Mouse (Mus musculus) liver, embryonic 13.5 days (tissue): ENCODE data around the gene Zfp706. TPM values are rescaled to one million over a fixed set of nuclear protein-coding genes. Genes with fewer than 3 reads are reported as not detected.

ENCODE experiments used
- ATAC-seq: fragments of 200-750 bp; cut with Nextera tagmentation; 2 replicates; pipeline ENCODE4 v1.8.0; 2017; ENCODE audit warnings: low read depth, mild to moderate bottlenecking, moderate number of reproducible peaks, moderate library complexity
- DNase-seq: peaks from one replicate; pipeline ENCODE4 v3.0.0; 2022
- H3K27ac ChIP-seq: fragments of 300-500 bp; sonication (generic); 2 replicates; pipeline ENCODE4 v1.5.1; 2015; ENCODE audit warnings: moderate library complexity, mild to moderate bottlenecking, inconsistent platforms
- H3K27me3 ChIP-seq: fragments of 300-500 bp; sonication (generic); 2 replicates; pipeline ENCODE4 v1.6.1; 2015; ENCODE audit warnings: mild to moderate bottlenecking, inconsistent platforms
- H3K36me3 ChIP-seq: fragments of 300-500 bp; sonication (generic); 2 replicates; pipeline ENCODE4 v1.6.1; 2015; ENCODE audit warnings: mild to moderate bottlenecking, inconsistent platforms
- H3K4me1 ChIP-seq: fragments of 300-500 bp; sonication (generic); replicated peaks from 2 replicates; pipeline ENCODE4 v1.6.1; 2015; ENCODE audit warnings: inconsistent platforms
- H3K4me2 ChIP-seq: fragments of 300-500 bp; sonication (generic); 2 replicates; pipeline ENCODE4 v1.6.1; 2015; ENCODE audit warnings: inconsistent platforms, mild to moderate bottlenecking, moderate library complexity
- H3K4me3 ChIP-seq: fragments of 300-500 bp; sonication (generic); replicated peaks from 2 replicates; pipeline ENCODE4 v1.5.1; 2015; ENCODE audit warnings: mild to moderate bottlenecking, inconsistent platforms
- H3K9ac ChIP-seq: fragments of 300-500 bp; sonication (generic); 2 replicates; pipeline ENCODE4 v1.6.1; 2015; ENCODE audit warnings: mild to moderate bottlenecking, inconsistent platforms
- H3K9me3 ChIP-seq: fragments of 300-500 bp; sonication (generic); replicated peaks from 2 replicates; pipeline ENCODE4 v1.6.1; 2016; ENCODE audit warnings: inconsistent platforms
- WGBS: fragments of 180-500 bp; shearing (Covaris S2); methylation state at CpG from one replicate; pipeline ENCODE4 v1.1.7; 2015; ENCODE audit not compliant: insufficient replicate concordance; 5-methylcytosine and 5-hydroxymethylcytosine counted together
- polyA plus RNA-seq: library from polyadenylated mRNA; unstranded; fragments of >200 nt; fragmentation: Nextera tagmentation; extraction: Ambion mirVana; gene quantifications from 2 replicates; pipeline ENCODE4 v1.2.1, GENCODE M21; 2015

Gene Zfp706
- polyA plus RNA-seq, 1 experiment from 2014 or later, result 272 TPM

GRCm38 (mm10) chr15:36975256-36975620 is 32.3 kb downstream of the Zfp706 start:
- Histone ChIP-seq H3K4me3 (no peak overlapping the region), H3K27me3 (no peaks in the 10 kb centered on the region), H3K4me1 (peaks cover 29% of the 10 kb centered on the region), H3K36me3 (no peaks in the 10 kb centered on the region), H3K9me3 (no peaks in the 10 kb centered on the region), H3K4me2 (no peak overlapping the region), H3K27ac (no peak overlapping the region), H3K9ac (no peak overlapping the region)
- no peak for DNase-seq
- ATAC-seq, result no peak
- 58% methylated on average over 2 of the region's 2 CpGs for WGBS

DNA sequence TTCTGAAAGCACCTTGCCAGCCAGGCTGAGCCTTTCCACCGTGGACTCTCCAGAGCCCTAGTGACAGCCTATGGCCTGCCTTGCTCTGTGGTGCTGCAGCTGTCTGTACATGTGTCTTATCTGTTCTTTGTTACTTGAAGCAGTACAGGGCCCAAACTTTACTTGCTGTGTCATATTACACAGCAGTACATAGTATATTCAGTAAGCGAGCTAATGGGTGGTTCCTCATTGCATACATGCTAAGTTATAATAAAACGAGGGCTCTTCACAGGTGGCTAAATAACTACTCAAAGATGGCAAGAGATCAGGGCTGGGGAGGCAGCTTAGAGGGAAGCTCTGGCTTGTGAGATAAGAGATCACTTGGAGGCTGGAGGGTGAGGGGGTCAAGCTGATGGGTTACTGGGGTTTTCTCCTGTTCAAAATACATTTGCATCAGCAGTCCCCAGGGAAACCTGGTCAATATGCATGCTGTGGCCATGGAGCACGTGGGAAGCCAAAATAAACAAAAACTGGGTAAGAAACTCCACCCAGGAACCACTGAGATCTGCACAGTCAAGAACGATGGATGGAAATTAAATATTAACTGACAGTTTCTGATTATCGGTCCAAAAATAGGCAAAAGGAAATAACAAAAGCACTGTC is 32.8 kb downstream of the Zfp706 start:
- DNase-seq (peak; percentile 6), ATAC-seq (peak; percentile 75)
- Histone ChIP-seq H3K4me3 (no peak overlapping the region), H3K27me3 (no peaks in the 10 kb centered on the region), H3K4me2 (no peak overlapping the region), H3K9ac (no peak overlapping the region), H3K27ac (no peak overlapping the region; the same call in 1 of the 2 replicates), H3K9me3 (no peaks in the 10 kb centered on the region), H3K36me3 (no peaks in the 10 kb centered on the region), H3K4me1 (peaks cover 24% of the 10 kb centered on the region)
- 20% methylated on average over 6 of the region's 6 CpGs for WGBS

- H3K36me3 ChIP-seq, result no peaks in the 10 kb centered on the region
- ATAC-seq (no peak), DNase-seq (peak; percentile 9)
- H3K9ac ChIP-seq, result no peak overlapping the region
- H3K4me1 ChIP-seq, result peaks cover 23% of the 10 kb centered on the region
- WGBS, result 28% methylated on average over 7 of the region's 7 CpGs
- no peak overlapping the region for H3K27ac ChIP-seq
- H3K4me2 ChIP-seq, result no peak overlapping the region
- H3K4me3 ChIP-seq, result no peak overlapping the region
- H3K9me3 ChIP-seq, result no peaks in the 10 kb centered on the region
- no peaks in the 10 kb centered on the region for H3K27me3 ChIP-seq
Observed at GRCm38 (mm10) chr15:36973714-36974113, 33.9 kb downstream of the Zfp706 start.

- H3K4me2 ChIP-seq, result no peak overlapping the region
- no peaks in the 10 kb centered on the region for H3K36me3 ChIP-seq
- ATAC-seq (no peak), DNase-seq (no peak)
- H3K4me1 ChIP-seq, result peaks cover 23% of the 10 kb centered on the region
- WGBS, result 50% methylated on average over 6 of the region's 6 CpGs
- peaks cover under 1% of the 10 kb centered on the region; the same call in 1 of the 2 replicates for H3K27me3 ChIP-seq
- no peak overlapping the region for H3K27ac ChIP-seq
- no peak overlapping the region for H3K4me3 ChIP-seq
- H3K9me3 ChIP-seq, result no peaks in the 10 kb centered on the region
- H3K9ac ChIP-seq, result no peak overlapping the region
Observed at GRCm38 (mm10) chr15:36973290-36973689, 34.3 kb downstream of the Zfp706 start.

- no peak overlapping the region for H3K27ac ChIP-seq
- no peak overlapping the region for H3K9ac ChIP-seq
- peaks cover 19% of the 10 kb centered on the region for H3K27me3 ChIP-seq
- H3K4me2 ChIP-seq, result no peak overlapping the region
- no peaks in the 10 kb centered on the region for H3K9me3 ChIP-seq
- DNase-seq (no peak), ATAC-seq (no peak)
- no peak overlapping the region for H3K4me3 ChIP-seq
- H3K36me3 ChIP-seq, result no peaks in the 10 kb centered on the region
- peaks cover 17% of the 10 kb centered on the region for H3K4me1 ChIP-seq
- WGBS, result 70% methylated on average over 5 of the region's 5 CpGs
Observed at GRCm38 (mm10) chr15:36969794-36970193, 37.8 kb downstream of the Zfp706 start.

- peaks cover 2% of the 10 kb centered on the region for H3K4me1 ChIP-seq
- H3K27ac ChIP-seq, result no peak overlapping the region
- H3K9me3 ChIP-seq, result no peaks in the 10 kb centered on the region
- no peaks in the 10 kb centered on the region for H3K36me3 ChIP-seq
- peaks cover 19% of the 10 kb centered on the region for H3K27me3 ChIP-seq
- no peak overlapping the region for H3K4me3 ChIP-seq
- 55% methylated on average over 1 of the region's 1 CpGs for WGBS
- H3K4me2 ChIP-seq, result no peak overlapping the region
- H3K9ac ChIP-seq, result no peak overlapping the region
- ATAC-seq (no peak), DNase-seq (no peak)
Observed at GRCm38 (mm10) chr15:36968295-36968694, 39.3 kb downstream of the Zfp706 start.

DNA sequence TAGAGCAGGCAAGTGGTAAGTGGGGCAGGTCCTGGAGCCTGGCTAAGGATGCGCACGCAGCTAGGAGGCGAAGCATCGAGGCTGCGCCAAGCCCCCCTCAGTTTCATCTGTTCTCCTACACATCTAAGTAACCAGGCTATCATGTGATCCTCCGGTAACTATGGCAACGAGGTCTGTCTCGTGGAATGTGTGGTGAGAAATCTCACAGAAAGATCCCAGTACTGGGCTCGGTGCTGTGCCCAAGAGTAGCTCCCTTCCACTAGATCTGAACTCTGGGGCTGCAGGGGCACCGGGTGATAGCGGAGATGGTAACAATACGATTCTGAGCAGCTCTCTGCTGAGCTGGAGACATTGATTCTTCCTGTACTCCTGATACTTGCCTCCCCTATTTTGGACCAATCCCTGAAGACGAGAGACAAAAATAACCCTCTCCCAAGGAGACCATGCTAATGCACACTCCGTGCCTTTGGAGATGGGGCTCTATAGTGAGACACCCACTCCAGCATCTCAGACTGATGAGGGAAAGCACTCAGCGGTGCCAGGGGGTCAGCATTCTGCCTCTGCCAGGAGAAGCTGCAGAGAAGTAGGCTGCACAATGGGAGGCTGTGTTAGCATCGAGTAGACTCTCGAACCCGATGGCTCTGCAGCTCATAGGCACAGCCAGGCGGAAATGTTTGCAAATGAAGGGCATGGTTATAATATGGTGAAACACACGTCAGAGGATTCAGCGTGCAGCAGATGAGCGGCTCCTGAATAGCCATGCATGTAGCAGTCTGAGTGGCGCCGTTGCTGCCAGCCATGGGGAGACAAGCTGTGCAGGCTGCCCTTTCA is 40.0 kb downstream of the Zfp706 start:
- Histone ChIP-seq H3K4me3 (no peak overlapping the region), H3K36me3 (no peaks in the 10 kb centered on the region), H3K9ac (no peak overlapping the region), H3K4me1 (no peaks in the 10 kb centered on the region; the same call in 1 of the 2 replicates), H3K9me3 (no peaks in the 10 kb centered on the region), H3K27me3 (peaks cover 19% of the 10 kb centered on the region), H3K27ac (no peak overlapping the region), H3K4me2 (no peak overlapping the region)
- DNase-seq (no peak), ATAC-seq (no peak)
- WGBS, result 37% methylated on average over 24 of the region's 24 CpGs

DNA sequence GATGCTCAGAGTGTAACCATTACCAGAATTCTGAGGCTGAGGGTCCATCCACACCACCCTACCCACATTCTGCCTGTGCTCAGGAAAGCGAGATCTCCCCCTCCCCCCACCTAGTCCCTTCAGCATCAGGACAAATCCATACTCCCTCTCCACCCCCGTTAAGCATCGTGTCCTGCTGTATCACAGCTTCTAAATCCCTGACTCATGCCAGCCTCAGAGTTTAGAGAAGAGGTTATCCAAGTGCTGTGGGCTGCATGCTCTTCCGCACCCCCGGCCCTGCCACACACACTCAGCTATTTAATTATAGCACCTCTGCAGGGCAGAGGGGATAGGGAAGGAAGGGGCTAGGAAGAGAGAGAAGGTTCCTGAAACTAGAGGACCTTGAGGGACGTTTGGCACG is 40.6 kb downstream of the Zfp706 start:
- Histone ChIP-seq H3K4me1 (no peaks in the 10 kb centered on the region; the same call in 1 of the 2 replicates), H3K9ac (no peak overlapping the region), H3K36me3 (no peaks in the 10 kb centered on the region), H3K27me3 (peaks cover 19% of the 10 kb centered on the region), H3K27ac (no peak overlapping the region), H3K4me3 (no peak overlapping the region), H3K4me2 (no peak overlapping the region), H3K9me3 (no peaks in the 10 kb centered on the region)
- ATAC-seq, result no peak
- no peak for DNase-seq
- WGBS, result 21% methylated on average over 7 of the region's 7 CpGs

DNA sequence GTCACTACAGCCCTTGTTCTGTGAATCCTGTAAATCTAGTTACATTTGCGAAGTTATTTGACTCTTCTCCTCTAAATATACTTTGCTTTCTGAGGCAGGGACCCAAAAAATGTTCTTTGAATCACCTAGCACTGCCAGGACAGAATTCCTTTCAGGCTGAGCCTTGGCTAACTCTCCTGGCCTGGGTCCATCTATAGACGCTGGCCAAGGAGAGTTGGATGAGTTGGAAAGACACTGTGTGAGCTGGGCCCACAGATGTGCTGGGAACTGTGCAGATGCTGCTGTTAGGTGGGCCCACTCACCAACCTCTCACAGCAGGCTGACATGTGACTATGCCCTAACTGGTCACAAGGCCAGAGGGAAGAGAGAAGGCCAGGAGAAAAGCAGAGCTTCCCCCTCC is 41.1 kb downstream of the Zfp706 start:
- peaks cover 19% of the 10 kb centered on the region for H3K27me3 ChIP-seq
- no peak overlapping the region for H3K27ac ChIP-seq
- H3K4me2 ChIP-seq, result no peak overlapping the region
- no peaks in the 10 kb centered on the region; the same call in 1 of the 2 replicates for H3K4me1 ChIP-seq
- 46% methylated on average over 2 of the region's 2 CpGs for WGBS
- DNase-seq, result no peak
- H3K36me3 ChIP-seq, result no peaks in the 10 kb centered on the region
- no peak for ATAC-seq
- no peak overlapping the region for H3K4me3 ChIP-seq
- H3K9ac ChIP-seq, result no peak overlapping the region
- no peaks in the 10 kb centered on the region for H3K9me3 ChIP-seq

- DNase-seq (no peak), ATAC-seq (no peak)
- WGBS, result 30% methylated on average over 4 of the region's 4 CpGs
- Histone ChIP-seq H3K9ac (no peak overlapping the region), H3K27ac (no peak overlapping the region), H3K4me1 (peaks cover 3% of the 10 kb centered on the region), H3K4me3 (no peak overlapping the region), H3K9me3 (no peaks in the 10 kb centered on the region), H3K27me3 (peaks cover 19% of the 10 kb centered on the region), H3K36me3 (no peaks in the 10 kb centered on the region), H3K4me2 (no peak overlapping the region)
Observed at GRCm38 (mm10) chr15:36965743-36966142, 41.8 kb downstream of the Zfp706 start.

DNA sequence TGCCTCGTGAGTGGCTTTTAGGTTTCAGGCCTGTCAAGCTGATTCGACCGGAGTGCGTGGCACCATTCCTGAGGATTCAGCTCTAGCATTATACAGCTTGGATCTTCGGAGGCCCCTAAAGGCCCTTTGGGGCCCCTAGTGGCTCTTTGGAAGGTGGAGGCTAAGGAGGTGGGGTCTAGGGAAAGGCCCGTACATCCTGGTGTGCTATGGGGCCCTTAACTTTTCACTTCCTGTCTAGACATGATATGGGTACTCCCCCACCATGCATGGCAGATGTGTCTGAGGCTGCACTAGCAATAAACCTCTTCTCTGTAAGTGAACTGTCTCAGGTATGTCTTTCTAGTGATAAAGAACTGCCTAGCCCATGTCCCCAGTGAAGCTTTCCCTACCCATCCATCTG is 44.6 kb downstream of the Zfp706 start:
- Histone ChIP-seq H3K27ac (no peak overlapping the region), H3K4me1 (peaks cover 11% of the 10 kb centered on the region), H3K36me3 (no peaks in the 10 kb centered on the region), H3K27me3 (peaks cover 15% of the 10 kb centered on the region), H3K9me3 (no peaks in the 10 kb centered on the region), H3K9ac (no peak overlapping the region), H3K4me3 (no peak overlapping the region), H3K4me2 (no peak overlapping the region)
- no peak for ATAC-seq
- no peak for DNase-seq
- WGBS, result 74% methylated on average over 6 of the region's 6 CpGs

GRCm38 (mm10) chr15:36960876-36961237 is 46.7 kb downstream of the Zfp706 start:
- Histone ChIP-seq H3K27ac (no peak overlapping the region), H3K9me3 (no peaks in the 10 kb centered on the region), H3K36me3 (no peaks in the 10 kb centered on the region), H3K27me3 (no peaks in the 10 kb centered on the region), H3K4me2 (no peak overlapping the region), H3K9ac (no peak overlapping the region), H3K4me3 (no peak overlapping the region), H3K4me1 (peaks cover 11% of the 10 kb centered on the region)
- no peak for ATAC-seq
- 78% methylated on average over 4 of the region's 4 CpGs for WGBS
- no peak for DNase-seq
